Mouse (Mus musculus): Measurements from ENCODE around the gene Cst12.
"Not testable (repeated sequence)": the region's sequence is repeated elsewhere in the genome, so short reads cannot be mapped to it uniquely, and the experiment has no call there.

The Cst12 gene

GRCm38 (mm10) chr2:148789142-148789541 lies at the start of gene Cst12:
TSS of gene Cst12 (plus strand) at chr2:148789361.
- no peak for DNase-seq

- DNase-seq: no peak
Measured at GRCm38 (mm10) chr2:148743001-148743400, 46.2 kb upstream of the Cst12 start.

- DNase-seq: no peak
Measured at GRCm38 (mm10) chr2:148743846-148744407, 45.2 kb upstream of the Cst12 start.

- no peak for DNase-seq
Measured at GRCm38 (mm10) chr2:148750058-148750457, 39.1 kb upstream of the Cst12 start, which contains the start of gene Cstl1. TSS of gene Cstl1 (plus strand) at chr2:148750358.

- DNase-seq: peak; percentile 74
Measured at GRCm38 (mm10) chr2:148751893-148752813, 37.0 kb upstream of the Cst12 start.

- DNase-seq: no peak
Measured at GRCm38 (mm10) chr2:148754310-148754846, 34.8 kb upstream of the Cst12 start.

DNA sequence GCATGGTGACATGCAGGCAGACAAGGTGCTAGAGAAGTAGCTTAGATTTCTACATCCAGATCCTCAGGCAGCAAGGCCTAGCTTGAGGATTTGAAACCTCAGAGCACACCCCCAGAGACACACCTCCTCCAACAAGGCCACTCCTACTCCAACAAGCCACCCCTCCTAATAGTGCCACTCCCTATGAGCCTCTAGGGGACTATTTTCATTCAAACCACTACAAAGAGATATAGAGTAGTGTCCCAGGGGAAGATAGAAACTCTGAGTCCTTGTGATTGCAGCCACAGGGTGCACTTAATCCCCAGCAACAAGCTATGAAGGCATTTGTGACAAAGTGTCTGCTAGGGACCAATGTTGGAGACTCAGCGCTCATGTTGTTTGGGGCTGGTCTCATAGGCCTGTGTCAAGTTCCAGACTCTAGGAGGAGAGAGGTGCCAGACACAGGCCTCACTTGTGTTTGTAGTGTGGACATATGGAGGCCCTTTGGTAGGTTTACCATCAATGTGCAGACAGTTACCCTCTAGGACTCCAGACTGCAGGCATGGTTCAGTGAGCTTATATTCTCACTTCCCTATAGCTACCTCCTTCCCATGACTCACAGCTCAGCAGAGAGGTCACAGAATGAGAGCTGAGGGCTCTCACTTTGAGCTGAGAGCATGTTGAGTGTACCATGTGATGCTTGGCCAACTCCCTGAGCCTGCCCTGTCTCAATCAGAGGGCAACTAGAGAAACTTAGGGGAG lies 25.3 kb upstream of the Cst12 start:
- DNase-seq: no peak

GRCm38 (mm10) chr2:148771397-148771796 lies 17.8 kb upstream of the Cst12 start, which contains the start of gene Cst11:
TSS of gene Cst11 (minus strand) at chr2:148771497.
- not testable (repeated sequence) for DNase-seq

- DNase-seq: no peak
Measured at GRCm38 (mm10) chr2:148781709-148782108, 7.5 kb upstream of the Cst12 start, which contains the start of gene 8030411F24Rik. TSS of gene 8030411F24Rik (plus strand) at chr2:148782009.

DNA sequence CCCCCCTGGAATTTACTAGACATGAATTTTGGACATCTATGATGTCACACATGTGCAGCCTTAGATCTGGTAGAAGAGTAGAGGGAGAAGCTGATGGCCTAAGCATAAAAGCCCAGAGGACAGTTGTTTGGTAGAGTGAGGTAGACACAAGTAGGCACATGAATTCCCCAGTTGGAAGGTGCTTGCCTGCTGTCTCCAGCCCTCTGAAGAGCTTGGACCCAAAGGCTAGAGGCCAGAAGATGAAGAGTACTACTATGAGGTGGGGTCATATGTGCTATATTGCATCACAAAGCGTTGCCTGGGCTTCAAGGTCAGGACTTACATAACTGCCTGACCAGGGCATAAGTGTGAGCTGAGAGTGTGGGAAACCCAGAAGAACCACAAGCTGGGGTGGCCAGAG lies 9.3 kb downstream of the Cst12 start, which contains the start of gene Cst8:
Gene Cst8 (plus strand): TSS at position 301 of the 400 bp plus-strand sequence.
- no peak for DNase-seq

DNA sequence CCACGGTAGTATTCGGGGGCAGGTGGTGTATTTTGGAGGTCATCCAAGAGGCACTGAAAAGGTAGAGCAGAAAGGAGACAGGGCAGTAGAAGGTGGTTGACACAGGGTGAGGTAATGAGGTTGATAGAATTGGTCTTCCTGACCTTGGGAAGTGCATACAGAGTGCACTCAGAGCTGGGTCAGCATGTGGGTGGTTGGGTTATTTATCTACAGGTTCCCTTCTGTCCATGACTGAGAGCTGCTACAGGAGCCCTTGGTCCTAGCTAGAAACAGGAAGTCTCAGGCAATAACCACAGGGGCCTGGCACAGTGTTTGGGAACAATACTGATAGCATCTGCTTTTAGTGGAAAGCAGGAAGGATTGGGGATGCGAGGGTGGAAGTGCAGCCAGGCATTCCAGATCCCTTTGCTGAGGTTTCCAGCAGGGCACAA lies 12.3 kb downstream of the Cst12 start:
- no peak for DNase-seq

GRCm38 (mm10) chr2:148806696-148807095 lies 17.5 kb downstream of the Cst12 start:
- DNase-seq: no peak

- no peak for DNase-seq
Measured at GRCm38 (mm10) chr2:148819909-148820308, 30.7 kb downstream of the Cst12 start, which contains the start of gene Cst13. TSS of gene Cst13 (plus strand) at chr2:148820081.

DNA sequence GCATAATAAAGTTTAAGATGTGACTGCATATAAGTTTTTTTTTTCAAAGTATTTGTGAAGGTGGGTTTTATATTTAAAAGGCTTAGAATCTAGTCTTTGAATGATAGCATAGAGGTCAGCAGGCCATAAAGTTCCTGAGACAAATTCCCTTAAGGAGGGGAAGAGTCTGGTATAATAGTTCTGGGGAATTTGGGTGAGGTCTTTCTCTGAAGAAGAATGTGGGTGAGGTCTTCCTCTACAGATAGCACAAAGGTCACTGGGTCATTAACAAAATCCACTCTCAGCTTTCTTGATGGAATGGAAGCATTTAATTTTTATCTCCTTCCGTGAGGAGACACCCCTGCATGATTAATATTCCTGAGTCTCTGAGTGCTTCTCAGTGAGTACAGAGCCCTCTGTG lies 36.8 kb downstream of the Cst12 start:
- DNase-seq: no peak

DNA sequence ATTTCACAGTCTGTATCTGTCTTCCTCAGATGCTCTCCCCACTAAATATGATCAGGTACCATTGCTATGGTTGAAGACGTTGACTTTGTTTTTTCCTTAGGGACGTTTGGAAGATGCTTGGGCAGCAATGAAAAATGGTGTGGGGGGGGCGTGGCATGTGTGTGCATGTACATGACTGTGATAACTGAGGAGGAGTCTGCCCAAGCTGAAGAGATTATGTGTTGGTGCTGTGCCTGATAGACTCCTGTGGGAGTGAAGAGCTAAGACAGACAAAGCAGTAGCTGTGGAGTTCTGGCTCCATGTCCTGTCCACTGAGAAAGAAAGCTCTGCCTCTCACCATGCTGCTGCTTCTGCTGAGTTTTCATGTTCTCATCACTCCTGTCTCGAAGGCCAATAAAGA lies 45.8 kb downstream of the Cst12 start, which contains the start of gene Cst9:
Gene Cst9 (plus strand): TSS at position 236 of the 400 bp plus-strand sequence.
- DNase-seq: no peak

GRCm38 (mm10) chr2:148838075-148838777 lies 49.1 kb downstream of the Cst12 start:
- no peak for DNase-seq

- no peak for DNase-seq
Measured at GRCm38 (mm10) chr2:148839224-148839623, 50.1 kb downstream of the Cst12 start.

Data from thymus, postnatal 4 days (tissue).